8 mouse cellular contexts compared by ENCODE assay signal in the genomic region with DNA sequence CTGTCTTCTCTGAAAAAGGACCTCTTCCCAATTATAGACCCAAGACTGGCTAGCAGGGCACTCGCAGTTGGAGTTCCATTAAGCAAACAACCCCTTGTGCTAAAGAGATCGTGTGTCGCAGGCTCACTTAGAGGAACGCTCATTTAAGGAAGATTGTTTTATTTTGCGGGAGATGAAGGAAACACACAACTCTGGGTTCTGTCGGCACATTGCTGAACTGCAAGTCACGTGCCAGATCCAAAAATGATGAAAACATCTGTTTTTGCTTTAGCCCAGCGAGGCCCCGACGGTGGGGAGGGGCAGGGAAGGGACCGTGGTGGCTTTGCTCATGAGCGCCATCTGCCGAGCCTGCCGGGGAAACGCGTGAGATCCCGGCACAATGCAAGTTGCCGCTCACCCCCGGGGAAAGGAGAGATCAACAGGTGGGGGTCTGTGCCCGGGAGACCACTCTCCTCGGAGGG.
DNase-seq lines count a peak whose midpoint lies in the region; ATAC-seq and TF ChIP-seq lines count a peak whose summit lies in the region.

No protein-coding gene starts in this region.

- TF ChIP-seq EP300 in liver, embryonic 14.5 days (IDR thresholded peaks at IDR 0.05; ENCODE audit: low read depth), result no peak

- TF ChIP-seq CTCF in liver, embryonic 14.5 days (IDR thresholded peaks at IDR 0.05; ENCODE audit: low read depth), result peak; percentile 83

- peak overlapping the region; percentile 36 for H3K4me3 ChIP-seq in forebrain, embryonic 11.5 days (ENCODE audit: low read depth, low read length)
- peak overlapping the region; percentile 63 for H3K4me3 ChIP-seq in heart, embryonic 16.5 days (ENCODE audit: low read length)
- peak overlapping the region; percentile 30 to 55 for H3K4me3 ChIP-seq in liver, embryonic 14.5 days (ENCODE audit: insufficient read depth in 1 of 2, low read depth in 2 of 2, low read length in 2 of 2)
- H3K4me3 ChIP-seq in stomach, embryonic 16.5 days (replicated peaks; ENCODE audit: low read length), result peak overlapping the region; percentile 51

- peaks cover 23% of the 10 kb centered on the region for H3K4me1 ChIP-seq in forebrain, embryonic 11.5 days (replicated peaks; ENCODE audit: control insufficient read depth, insufficient read depth, low read length)
- peaks cover 11% of the 10 kb centered on the region for H3K4me1 ChIP-seq in heart, embryonic 16.5 days (ENCODE audit: control insufficient read depth, insufficient read depth, low read length)
- H3K4me1 ChIP-seq in liver, embryonic 14.5 days (replicated peaks; ENCODE audit: control insufficient read depth in 2 of 2, insufficient read depth in 2 of 2, low read length in 1 of 2), result peaks cover 0 to 3% of the 10 kb centered on the region in 2 experiments; a peak in 2 of 4 replicates
- H3K4me1 ChIP-seq in stomach, embryonic 16.5 days (ENCODE audit: control insufficient read depth, insufficient read depth, low read length), result peaks cover 21% of the 10 kb centered on the region

- peak overlapping the region; percentile 76 for H3K4me2 ChIP-seq in forebrain, embryonic 11.5 days (ENCODE audit: low read depth, low read length, severe bottlenecking)
- peak overlapping the region; percentile 88 for H3K4me2 ChIP-seq in heart, embryonic 16.5 days (ENCODE audit: low read depth, low read length)
- peak overlapping the region; percentile 60 for H3K4me2 ChIP-seq in liver, embryonic 14.5 days (ENCODE audit: low read depth)
- peak overlapping the region; percentile 79 for H3K4me2 ChIP-seq in stomach, embryonic 16.5 days (ENCODE audit: low read depth, low read length)

- H3K27me3 ChIP-seq in forebrain, embryonic 11.5 days (ENCODE audit: control insufficient read depth, insufficient read depth, low read length), result no peaks in the 10 kb centered on the region
- H3K27me3 ChIP-seq in heart, embryonic 16.5 days (ENCODE audit: control insufficient read depth, insufficient read depth, low read length), result no peaks in the 10 kb centered on the region
- H3K27me3 ChIP-seq in liver, embryonic 14.5 days (ENCODE audit: control insufficient read depth, insufficient read depth, low read length), result no peaks in the 10 kb centered on the region
- H3K27me3 ChIP-seq in stomach, embryonic 16.5 days (ENCODE audit: control insufficient read depth, insufficient read depth, low read length), result no peaks in the 10 kb centered on the region

- peak overlapping the region; percentile 92 for H3K27ac ChIP-seq in forebrain, embryonic 11.5 days (ENCODE audit: low read depth, low read length)
- H3K27ac ChIP-seq in heart, embryonic 16.5 days (ENCODE audit: low read length), result peak overlapping the region; percentile 90
- no peak overlapping the region for H3K27ac ChIP-seq in liver, embryonic 14.5 days
- H3K27ac ChIP-seq in stomach, embryonic 16.5 days (ENCODE audit: low read length), result peak overlapping the region; percentile 98

- no peaks in the 10 kb centered on the region for H3K9me3 ChIP-seq in forebrain, embryonic 11.5 days (ENCODE audit: control insufficient read depth, low read length)
- no peaks in the 10 kb centered on the region for H3K9me3 ChIP-seq in heart, embryonic 16.5 days (replicated peaks; ENCODE audit: control insufficient read depth, low read length)
- no peaks in the 10 kb centered on the region for H3K9me3 ChIP-seq in liver, embryonic 14.5 days (ENCODE audit: control insufficient read depth, low read length)
- no peaks in the 10 kb centered on the region for H3K9me3 ChIP-seq in stomach, embryonic 16.5 days (replicated peaks; ENCODE audit: control insufficient read depth, low read length)

- peak; percentile 82 for ATAC-seq in forebrain, embryonic 11.5 days (replicated peaks; ENCODE audit: low FRiP score)
- ATAC-seq in heart, embryonic 16.5 days (replicated peaks; ENCODE audit: extremely low read depth, insufficient read depth, low FRiP score), result peak; percentile 83
- ATAC-seq in liver, embryonic 14.5 days (ENCODE audit: insufficient read depth), result no peak
- peak; percentile 78 for ATAC-seq in stomach, embryonic 16.5 days (ENCODE audit: insufficient read depth, low FRiP score)

- no peaks in the 10 kb centered on the region for H3K36me3 ChIP-seq in forebrain, embryonic 11.5 days (ENCODE audit: control insufficient read depth, insufficient read depth, low read length)
- no peaks in the 10 kb centered on the region for H3K36me3 ChIP-seq in heart, embryonic 16.5 days (ENCODE audit: control insufficient read depth, insufficient read depth)
- no peaks in the 10 kb centered on the region for H3K36me3 ChIP-seq in liver, embryonic 14.5 days (replicated peaks; ENCODE audit: control insufficient read depth, insufficient read depth, low read depth)
- H3K36me3 ChIP-seq in stomach, embryonic 16.5 days (ENCODE audit: control insufficient read depth, insufficient read depth, low read length), result no peaks in the 10 kb centered on the region

- 0% methylated on average over 21 of the region's 21 CpGs for WGBS in forebrain, embryonic 11.5 days
- WGBS in heart, embryonic 16.5 days, result under 1% methylated on average over 21 of the region's 21 CpGs
- WGBS in liver, embryonic 14.5 days (ENCODE audit: insufficient replicate concordance), result under 1% methylated on average over 21 of the region's 21 CpGs
- under 1% methylated on average over 21 of the region's 21 CpGs for WGBS in stomach, embryonic 16.5 days

- peak overlapping the region; percentile 76 for H3K9ac ChIP-seq in forebrain, embryonic 11.5 days (ENCODE audit: low read length)
- H3K9ac ChIP-seq in heart, embryonic 16.5 days (ENCODE audit: low read length), result peak overlapping the region; percentile 85
- H3K9ac ChIP-seq in liver, embryonic 14.5 days (replicated peaks), result no peak overlapping the region; the same call in 1 of the 2 replicates
- peak overlapping the region; percentile 77 for H3K9ac ChIP-seq in stomach, embryonic 16.5 days (ENCODE audit: low read length)

- peak; percentile 90 to 91 for DNase-seq in B cell, adult 2 months
- peak; percentile 88 for DNase-seq in brain, embryonic 18.5 days (ENCODE audit: low read depth, low spot score)
- DNase-seq in forebrain, embryonic 11.5 days (ENCODE audit: low spot score), result peak; percentile 95
- DNase-seq in kidney, postnatal 25 days, result peak; percentile 86 to 89
- no peak for DNase-seq in liver, embryonic 14.5 days (ENCODE audit: low read depth in 3 of 3, low spot score in 3 of 3)
- DNase-seq in neural tube, embryonic 10.5 days (ENCODE audit: extremely low spot score, low spot score), result peak; percentile 94

Comparison
In these comparisons a context has a peak if more than half of its experiments do, and no peak if none do; other contexts are left out.
1. DNase-seq: peak in B cell, adult 2 months (2 of 2), brain, embryonic 18.5 days (single experiment), forebrain, embryonic 11.5 days (single experiment), kidney, postnatal 25 days (2 of 2) and neural tube, embryonic 10.5 days (single experiment); none in liver, embryonic 14.5 days (0 of 3).
2. Peak in every context shown above with its lines, with median percentiles within 50 percentile points of each other: H3K4me2 ChIP-seq and H3K4me3 ChIP-seq.